Mouse (Mus musculus): Measurements from ENCODE around the gene Kmt2d. TPM values are rescaled to one million over a fixed set of nuclear protein-coding genes. Genes with fewer than 3 reads are reported as not detected.

Kmt2d gene
- total and polyA plus RNA-seq, 3 experiments: 22.1 to 150 (median 57.8) TPM

GRCm38 (mm10) chr15:98904692-98905091 lies 33.7 kb upstream of the Kmt2d start:
- no peaks in the 10 kb centered on the region for H3K9me3 ChIP-seq (replicated peaks)
- H3K27me3 ChIP-seq (ENCODE audit: insufficient read depth, low read length): peaks cover 9% of the 10 kb centered on the region
- ATAC-seq (ENCODE audit: extremely low read depth, insufficient number of reproducible peaks, low FRiP score, poor library complexity, severe bottlenecking): no peak
- H3K36me3 ChIP-seq (replicated peaks): peaks cover 54% of the 10 kb centered on the region
- H3K4me1 ChIP-seq (ENCODE audit: insufficient read depth, low read depth, low read length): peaks cover 4% of the 10 kb centered on the region
- H3K4me3 ChIP-seq (ENCODE audit: low read depth, low read length): no peak overlapping the region
- TF ChIP-seq GATA1 (IDR thresholded peaks at IDR 0.05; ENCODE audit: borderline replicate concordance, low read length): no peak
- TF ChIP-seq POLR2AphosphoS5 (IDR thresholded peaks at IDR 0.05; ENCODE audit: insufficient replicate concordance, low read depth, low read length): no peak
- TF ChIP-seq GATA2 (IDR thresholded peaks at IDR 0.05; ENCODE audit: borderline replicate concordance, low read depth, low read length): no peak
- TF ChIP-seq TAL1 (conservative IDR thresholded peaks at IDR 0.05; ENCODE audit: low read depth, low read length): no peak
- peak; percentile 83 for TF ChIP-seq CTCF (IDR thresholded peaks at IDR 0.05; ENCODE audit: low read depth, low read length)
- DNase-seq (ENCODE audit: low spot score): peak; percentile 48

- H3K36me3 ChIP-seq (replicated peaks): peaks cover 34% of the 10 kb centered on the region
- H3K9me3 ChIP-seq (replicated peaks): no peaks in the 10 kb centered on the region
- peaks cover 13% of the 10 kb centered on the region for H3K4me1 ChIP-seq (ENCODE audit: insufficient read depth, low read depth, low read length)
- H3K27me3 ChIP-seq (ENCODE audit: insufficient read depth, low read length): peaks cover 29% of the 10 kb centered on the region
- no peak for DNase-seq (ENCODE audit: low spot score)
- TF ChIP-seq POLR2AphosphoS5 (IDR thresholded peaks at IDR 0.05; ENCODE audit: insufficient replicate concordance, low read depth, low read length) (no peak), GATA2 (IDR thresholded peaks at IDR 0.05; ENCODE audit: borderline replicate concordance, low read depth, low read length) (no peak), CTCF (IDR thresholded peaks at IDR 0.05; ENCODE audit: low read depth, low read length) (no peak), GATA1 (IDR thresholded peaks at IDR 0.05; ENCODE audit: borderline replicate concordance, low read length) (no peak), TAL1 (conservative IDR thresholded peaks at IDR 0.05; ENCODE audit: low read depth, low read length) (no peak)
- H3K4me3 ChIP-seq (ENCODE audit: low read depth, low read length): no peak overlapping the region
- ATAC-seq (ENCODE audit: extremely low read depth, insufficient number of reproducible peaks, low FRiP score, poor library complexity, severe bottlenecking): no peak
Measured at GRCm38 (mm10) chr15:98902600-98902999, 31.6 kb upstream of the Kmt2d start.

GRCm38 (mm10) chr15:98901530-98901929 lies 30.5 kb upstream of the Kmt2d start:
- Histone ChIP-seq H3K36me3 (replicated peaks) (peaks cover 26% of the 10 kb centered on the region), H3K4me1 (ENCODE audit: insufficient read depth, low read depth, low read length) (peaks cover 14% of the 10 kb centered on the region), H3K4me3 (ENCODE audit: low read depth, low read length) (no peak overlapping the region), H3K27me3 (ENCODE audit: insufficient read depth, low read length) (peaks cover 38% of the 10 kb centered on the region), H3K9me3 (replicated peaks) (no peaks in the 10 kb centered on the region)
- DNase-seq (ENCODE audit: low spot score): no peak
- TF ChIP-seq GATA1 (IDR thresholded peaks at IDR 0.05; ENCODE audit: borderline replicate concordance, low read length): no peak
- no peak for ATAC-seq (ENCODE audit: extremely low read depth, insufficient number of reproducible peaks, low FRiP score, poor library complexity, severe bottlenecking)

- ATAC-seq (ENCODE audit: extremely low read depth, insufficient number of reproducible peaks, low FRiP score, poor library complexity, severe bottlenecking) (no peak), DNase-seq (ENCODE audit: low spot score) (no peak)
- Histone ChIP-seq H3K9me3 (replicated peaks) (peaks cover 7% of the 10 kb centered on the region), H3K4me1 (ENCODE audit: insufficient read depth, low read depth, low read length) (peaks cover 34% of the 10 kb centered on the region), H3K36me3 (replicated peaks) (no peaks in the 10 kb centered on the region), H3K4me3 (ENCODE audit: low read depth, low read length) (peak within 1 kb of the TSS; percentile 11; the same call in 1 of the 2 replicates), H3K27me3 (ENCODE audit: insufficient read depth, low read length) (peaks cover 72% of the 10 kb centered on the region)
- TF ChIP-seq CTCF (IDR thresholded peaks at IDR 0.05; ENCODE audit: low read depth, low read length) (no peak), POLR2AphosphoS5 (IDR thresholded peaks at IDR 0.05; ENCODE audit: insufficient replicate concordance, low read depth, low read length) (no peak), TAL1 (conservative IDR thresholded peaks at IDR 0.05; ENCODE audit: low read depth, low read length) (no peak), GATA2 (IDR thresholded peaks at IDR 0.05; ENCODE audit: borderline replicate concordance, low read depth, low read length) (no peak), GATA1 (IDR thresholded peaks at IDR 0.05; ENCODE audit: borderline replicate concordance, low read length) (no peak)
Measured at GRCm38 (mm10) chr15:98897928-98898800, 27.2 kb upstream of the Kmt2d start, which contains the start of gene Dhh. Gene Dhh (minus strand): TSS chr15:98898540.

- no peak for TF ChIP-seq GATA1 (IDR thresholded peaks at IDR 0.05; ENCODE audit: borderline replicate concordance, low read length)
- TF ChIP-seq CTCF (IDR thresholded peaks at IDR 0.05; ENCODE audit: low read depth, low read length): no peak
- TF ChIP-seq TAL1 (conservative IDR thresholded peaks at IDR 0.05; ENCODE audit: low read depth, low read length): no peak
- no peak for TF ChIP-seq GATA2 (IDR thresholded peaks at IDR 0.05; ENCODE audit: borderline replicate concordance, low read depth, low read length)
- Histone ChIP-seq H3K9me3 (replicated peaks) (peaks cover 7% of the 10 kb centered on the region), H3K36me3 (replicated peaks) (no peaks in the 10 kb centered on the region), H3K4me1 (ENCODE audit: insufficient read depth, low read depth, low read length) (peaks cover 37% of the 10 kb centered on the region), H3K4me3 (ENCODE audit: low read depth, low read length) (no peak overlapping the region), H3K27me3 (ENCODE audit: insufficient read depth, low read length) (peaks cover 75% of the 10 kb centered on the region)
- ATAC-seq (ENCODE audit: extremely low read depth, insufficient number of reproducible peaks, low FRiP score, poor library complexity, severe bottlenecking) (no peak), DNase-seq (ENCODE audit: low spot score) (no peak)
Measured at GRCm38 (mm10) chr15:98897495-98897894, 26.5 kb upstream of the Kmt2d start.

GRCm38 (mm10) chr15:98895635-98896589 lies 24.9 kb upstream of the Kmt2d start:
- ATAC-seq (ENCODE audit: extremely low read depth, insufficient number of reproducible peaks, low FRiP score, poor library complexity, severe bottlenecking): no peak
- TF ChIP-seq GATA1 (IDR thresholded peaks at IDR 0.05; ENCODE audit: borderline replicate concordance, low read length) (no peak), TAL1 (conservative IDR thresholded peaks at IDR 0.05; ENCODE audit: low read depth, low read length) (no peak), CTCF (IDR thresholded peaks at IDR 0.05; ENCODE audit: low read depth, low read length) (no peak), GATA2 (IDR thresholded peaks at IDR 0.05; ENCODE audit: borderline replicate concordance, low read depth, low read length) (no peak), POLR2AphosphoS5 (IDR thresholded peaks at IDR 0.05; ENCODE audit: insufficient replicate concordance, low read depth, low read length) (no peak)
- peaks cover 51% of the 10 kb centered on the region for H3K4me1 ChIP-seq (ENCODE audit: insufficient read depth, low read depth, low read length)
- peak overlapping the region; percentile 45; the same call in 1 of the 2 replicates for H3K4me3 ChIP-seq (ENCODE audit: low read depth, low read length)
- H3K27me3 ChIP-seq (ENCODE audit: insufficient read depth, low read length): peaks cover 78% of the 10 kb centered on the region
- no peak for DNase-seq (ENCODE audit: low spot score)
- no peaks in the 10 kb centered on the region for H3K36me3 ChIP-seq (replicated peaks)
- peaks cover 7% of the 10 kb centered on the region for H3K9me3 ChIP-seq (replicated peaks)
